Mouse (Mus musculus) granulocyte monocyte progenitor cell, adult 5-6 weeks (primary cell): ENCODE data around the gene Hjurp. TPM values are rescaled to one million over a fixed set of nuclear protein-coding genes. Genes with fewer than 3 reads are reported as not detected.

Source experiments
- total RNA-seq, 2 experiments: library from RNA; stranded (forward) in 1 of 2; stranded (reverse) in 1 of 2; fragments of 200-712, 200-1000 nt in 1 of 2; fragments of >200 nt in 1 of 2; fragmentation: Nextera tagmentation in 1 of 2; gene quantifications; 2 replicates each; pipeline ENCODE4 v1.2.3; 2014 to 2017

Gene Hjurp
- total RNA-seq, 2 experiments from 2014 or later: 136 to 142 TPM

Other genes starting within 250 kb of the Hjurp start
- not detected in 2 replicates for gene Ugt1a10, start 222.2 kb downstream of the Hjurp start, total RNA-seq (2014; fragmentation: Nextera tagmentation)
- not detected in 2 replicates for gene Ugt1a10, start 222.2 kb downstream of the Hjurp start, total RNA-seq (2017)
- not detected in 2 replicates for gene Ugt1a9, start 206.8 kb downstream of the Hjurp start, total RNA-seq (2014; fragmentation: Nextera tagmentation)
- not detected in 2 replicates for gene Ugt1a9, start 206.8 kb downstream of the Hjurp start, total RNA-seq (2017)
- not detected in 2 replicates for gene Ugt1a8, start 189.8 kb downstream of the Hjurp start, total RNA-seq (2014; fragmentation: Nextera tagmentation)
- gene Ugt1a8, start 189.8 kb downstream of the Hjurp start, total RNA-seq (2017): not detected in 2 replicates
- gene Ugt1a7c, start 182.6 kb downstream of the Hjurp start, total RNA-seq (2014; fragmentation: Nextera tagmentation): 25.2 and 25.5 TPM in 2 replicates
- 49.7 and 55.1 TPM in 2 replicates for gene Ugt1a7c, start 182.6 kb downstream of the Hjurp start, total RNA-seq (2017)
- 0.88 and 1.3 TPM in 2 replicates for gene Ugt1a6b, start 174.4 kb downstream of the Hjurp start, total RNA-seq (2014; fragmentation: Nextera tagmentation)
- 1.5 and 1.6 TPM in 2 replicates for gene Ugt1a6b, start 174.4 kb downstream of the Hjurp start, total RNA-seq (2017)
- gene Ugt1a6a, start 142.8 kb downstream of the Hjurp start, total RNA-seq (2014; fragmentation: Nextera tagmentation): 9.2 TPM in 2 replicates
- 2.3 and 2.6 TPM in 2 replicates for gene Ugt1a6a, start 142.8 kb downstream of the Hjurp start, total RNA-seq (2017)
- 1.4 and 7.4 TPM in 2 replicates for gene Ugt1a5, start 111.6 kb downstream of the Hjurp start, total RNA-seq (2014; fragmentation: Nextera tagmentation)
- gene Ugt1a5, start 111.6 kb downstream of the Hjurp start, total RNA-seq (2017): 0.98 and 0.99 TPM in 2 replicates
- gene Ugt1a2, start 77.0 kb downstream of the Hjurp start, total RNA-seq (2014; fragmentation: Nextera tagmentation): 1.2 and 2.5 TPM in 2 replicates
- not detected in 2 replicates for gene Ugt1a2, start 77.0 kb downstream of the Hjurp start, total RNA-seq (2017)
- not detected in 2 replicates for gene Dnajb3, start 71.9 kb downstream of the Hjurp start, total RNA-seq (2014; fragmentation: Nextera tagmentation)
- gene Dnajb3, start 71.9 kb downstream of the Hjurp start, total RNA-seq (2017): 1.1 TPM in 1 of 2 replicates, not detected in the other
- 0.83 and 1.2 TPM in 2 replicates for gene Ugt1a1, start 65.7 kb downstream of the Hjurp start, total RNA-seq (2014; fragmentation: Nextera tagmentation)
- gene Ugt1a1, start 65.7 kb downstream of the Hjurp start, total RNA-seq (2017): 0.72 TPM in 1 of 2 replicates, not detected in the other
- gene Mroh2a, start 50.6 kb downstream of the Hjurp start, total RNA-seq (2014; fragmentation: Nextera tagmentation): 0.34 TPM in 1 of 2 replicates, not detected in the other
- 0.10 and 0.13 TPM in 2 replicates for gene Mroh2a, start 50.6 kb downstream of the Hjurp start, total RNA-seq (2017)
- gene Trpm8, start within 50 bp of the Hjurp start, total RNA-seq (2014; fragmentation: Nextera tagmentation): not detected in 2 replicates
- gene Trpm8, start within 50 bp of the Hjurp start, total RNA-seq (2017): not detected in 2 replicates
- not detected in 2 replicates for gene Spp2, start 129.3 kb upstream of the Hjurp start, total RNA-seq (2014; fragmentation: Nextera tagmentation)
- gene Spp2, start 129.3 kb upstream of the Hjurp start, total RNA-seq (2017): not detected in 2 replicates
- 2.4 and 3.1 TPM in 2 replicates for gene Glrp1, start 232.4 kb upstream of the Hjurp start, total RNA-seq (2014; fragmentation: Nextera tagmentation)
- gene Glrp1, start 232.4 kb upstream of the Hjurp start, total RNA-seq (2017): 0.77 and 3.8 TPM in 2 replicates